Mouse (Mus musculus) spleen, adult 2 months (tissue): Measurements from ENCODE around the gene Prelid1.

Experiments
- CTCF ChIP-seq: fragments of 200-500 bp; IDR thresholded peaks from 2 replicates; pipeline ENCODE4 v1.5.1; 2011; ENCODE audit warnings: mild to moderate bottlenecking, inconsistent platforms; ENCODE audit not compliant: insufficient read depth, insufficient read length, insufficient replicate concordance; ENCODE audit errors: extremely low read depth
- POLR2A ChIP-seq: fragments of 200-500 bp; IDR thresholded peaks from 2 replicates; pipeline ENCODE4 v1.6.1; 2011; ENCODE audit warnings: low read depth, low read length, inconsistent platforms

GRCm38 (mm10) chr13:55368401-55368800 lies 48.1 kb downstream of the Prelid1 start:
- no peak for TF ChIP-seq CTCF
- TF ChIP-seq POLR2A, result no peak
